Mouse (Mus musculus): ENCODE data around the gene Sf3a1. TPM values are rescaled to one million over a fixed set of nuclear protein-coding genes. Genes with fewer than 3 reads are reported as not detected.

Sf3a1 gene
- polyA plus RNA-seq, 1 experiment from 2014 or later, result 41.4 TPM

Small RNAs within 50 kb of the gene (microRNA-seq; reads per million reads assigned to microRNA genes)
- 2.0 reads per million, percentile 7 among the genes with 10 or more reads in this experiment for gene Mir3060

Other genes starting within 250 kb of the Sf3a1 start
- gene Slc35e4, start 245.7 kb upstream of the Sf3a1 start, polyA plus RNA-seq (2015; fragmentation: Nextera tagmentation; extraction: Ambion mirVana), result 6.4 and 7.9 TPM in 2 replicates
- gene Tcn2, start 228.2 kb upstream of the Sf3a1 start, polyA plus RNA-seq (2015; fragmentation: Nextera tagmentation; extraction: Ambion mirVana), result 49.9 and 52.4 TPM in 2 replicates
- 73.8 and 79.0 TPM in 2 replicates for gene Pes1, start 196.4 kb upstream of the Sf3a1 start, polyA plus RNA-seq (2015; fragmentation: Nextera tagmentation; extraction: Ambion mirVana)
- 0.12 and 0.20 TPM in 2 replicates for gene 4930556J24Rik, start 183.6 kb upstream of the Sf3a1 start, polyA plus RNA-seq (2015; fragmentation: Nextera tagmentation; extraction: Ambion mirVana)
- gene Gal3st1, start 176.7 kb upstream of the Sf3a1 start, polyA plus RNA-seq (2015; fragmentation: Nextera tagmentation; extraction: Ambion mirVana), result 18.1 and 20.7 TPM in 2 replicates
- 1.1 and 1.4 TPM in 2 replicates for gene Sec14l4, start 128.9 kb upstream of the Sf3a1 start, polyA plus RNA-seq (2015; fragmentation: Nextera tagmentation; extraction: Ambion mirVana)
- 0.15 and 0.49 TPM in 2 replicates for gene Sec14l3, start 95.5 kb upstream of the Sf3a1 start, polyA plus RNA-seq (2015; fragmentation: Nextera tagmentation; extraction: Ambion mirVana)
- 17.7 and 19.6 TPM in 2 replicates for gene Mtfp1, start 64.9 kb upstream of the Sf3a1 start, polyA plus RNA-seq (2015; fragmentation: Nextera tagmentation; extraction: Ambion mirVana)
- 1.8 and 1.9 TPM in 2 replicates for gene Sec14l2, start 36.9 kb upstream of the Sf3a1 start, polyA plus RNA-seq (2015; fragmentation: Nextera tagmentation; extraction: Ambion mirVana)
- gene Rnf215, start 25.1 kb upstream of the Sf3a1 start, polyA plus RNA-seq (2015; fragmentation: Nextera tagmentation; extraction: Ambion mirVana), result 21.7 and 25.6 TPM in 2 replicates
- gene Ccdc157, start 57 bp upstream of the Sf3a1 start, polyA plus RNA-seq (2015; fragmentation: Nextera tagmentation; extraction: Ambion mirVana), result 5.7 and 5.8 TPM in 2 replicates
- 36.5 and 36.9 TPM in 2 replicates for gene Tbc1d10a, start 26.4 kb downstream of the Sf3a1 start, polyA plus RNA-seq (2015; fragmentation: Nextera tagmentation; extraction: Ambion mirVana)
- 6.0 and 8.7 TPM in 2 replicates for gene Castor1, start 57.9 kb downstream of the Sf3a1 start, polyA plus RNA-seq (2015; fragmentation: Nextera tagmentation; extraction: Ambion mirVana)
- 0.14 and 0.32 TPM in 2 replicates for gene Osm, start 76.1 kb downstream of the Sf3a1 start, polyA plus RNA-seq (2015; fragmentation: Nextera tagmentation; extraction: Ambion mirVana)
- 1.0 and 1.1 TPM in 2 replicates for gene Lif, start 97.2 kb downstream of the Sf3a1 start, polyA plus RNA-seq (2015; fragmentation: Nextera tagmentation; extraction: Ambion mirVana)

All from stomach, embryonic 16.5 days (tissue).